Mouse (Mus musculus): ENCODE measurements around the gene Lefty1.
A peak's percentile ranks its signal among the peaks of the same experiment; 100 is the strongest.
"Not testable (repeated sequence)": the region's sequence is repeated elsewhere in the genome, so short reads cannot be mapped to it uniquely, and the experiment has no call there.

Lefty1 gene

GRCm38 (mm10) chr1:180934467-180935419, at the start of gene Lefty1:
Gene Lefty1, plus strand, starts transcription at chr1:180935022.
- DNase-seq (ENCODE audit: low spot score), result no peak

DNA sequence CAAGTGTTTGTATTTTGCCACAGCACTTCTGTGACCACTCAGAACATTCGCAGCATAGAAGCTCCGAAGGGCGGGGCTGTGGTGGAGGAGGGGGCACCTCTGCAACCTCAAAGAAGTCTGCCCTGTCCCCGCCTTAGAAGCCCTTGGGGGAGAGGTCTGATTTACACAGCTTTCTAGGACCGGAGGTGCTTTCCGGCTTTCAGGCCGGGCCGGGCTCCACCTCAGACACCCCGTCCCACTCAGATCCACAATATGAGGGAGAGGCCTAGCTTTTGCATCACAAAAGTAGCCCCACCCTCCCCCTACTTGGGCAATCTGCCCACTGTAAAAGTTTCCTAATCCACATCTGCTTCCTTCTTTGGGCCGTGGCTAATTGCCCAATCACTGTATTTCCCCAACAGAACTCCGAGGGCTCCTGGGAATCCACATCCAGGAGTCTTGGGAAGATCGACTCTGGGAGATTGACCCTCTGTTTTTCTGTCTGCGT, 46.2 kb upstream of the Lefty1 start:
- DNase-seq (ENCODE audit: low spot score), result peak; percentile 90

DNA sequence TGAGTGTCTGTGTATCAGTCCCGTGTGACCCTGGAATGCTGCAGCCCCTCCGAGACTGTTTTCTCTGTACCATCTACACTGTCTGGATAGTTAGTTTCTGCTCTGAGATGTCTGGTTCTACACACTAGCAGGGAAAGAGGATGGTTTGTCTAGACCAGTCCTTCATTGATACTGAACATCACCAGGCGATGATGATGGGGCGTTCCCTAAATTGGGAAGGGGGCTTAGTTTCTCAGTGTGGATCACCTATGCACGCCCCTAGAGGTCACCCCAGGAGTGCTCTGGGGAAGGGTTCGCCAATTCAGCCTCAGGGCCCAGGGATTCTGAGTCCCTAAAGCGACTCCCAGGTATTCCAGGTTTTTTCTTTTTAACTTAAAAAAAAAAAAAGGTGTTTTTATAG, 45.6 kb upstream of the Lefty1 start:
- DNase-seq (ENCODE audit: low spot score), result no peak

- no peak for DNase-seq (ENCODE audit: low spot score)
Measured at GRCm38 (mm10) chr1:180889841-180890240, 45.0 kb upstream of the Lefty1 start.

DNA sequence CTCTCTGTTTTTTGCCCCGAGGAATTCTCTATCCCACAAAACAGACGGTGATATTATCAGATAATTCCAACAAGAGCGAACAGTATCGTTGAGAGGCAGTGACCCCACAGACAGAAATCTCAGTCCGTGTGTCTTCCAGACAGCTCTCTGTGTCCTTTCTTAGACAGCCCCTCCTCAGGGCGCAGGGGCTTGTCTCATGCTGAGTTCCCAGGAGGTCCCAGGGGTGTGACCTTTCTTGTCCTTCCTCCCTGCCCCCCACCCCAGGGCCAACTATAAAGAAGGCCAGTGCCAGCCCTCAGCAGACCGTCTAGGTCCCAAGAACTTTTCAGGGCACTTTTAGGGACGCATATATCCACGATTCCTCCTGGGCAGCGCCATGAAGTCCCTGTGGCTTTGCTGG, 42.0 kb upstream of the Lefty1 start, which contains the start of gene Lefty2:
Gene Lefty2, plus strand, starts transcription at position 301 of the 400 bp plus-strand sequence.
- no peak for DNase-seq (ENCODE audit: low spot score)

- not testable (repeated sequence) for DNase-seq (ENCODE audit: low spot score)
Measured at GRCm38 (mm10) chr1:180894088-180894987, 40.5 kb upstream of the Lefty1 start.

DNA sequence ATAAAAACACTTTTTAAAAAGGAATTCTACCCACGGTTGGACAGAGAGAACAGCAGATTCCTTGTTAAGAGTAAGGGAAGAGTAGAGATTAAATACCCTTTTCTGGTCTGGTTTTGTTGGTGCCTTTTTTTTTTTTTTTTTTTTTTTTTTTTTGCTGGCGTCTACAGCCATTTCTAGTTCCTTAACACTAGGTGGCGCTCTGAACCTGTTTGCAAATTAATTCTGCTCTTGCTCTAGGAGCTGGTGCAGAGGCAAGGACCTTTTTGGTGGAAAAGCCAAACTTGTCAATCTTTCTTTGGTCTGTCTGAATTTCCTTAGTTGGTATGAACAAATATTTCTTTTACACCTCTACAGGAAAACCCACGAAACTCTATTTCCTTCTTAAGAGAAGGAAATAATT, 33.7 kb upstream of the Lefty1 start:
- no peak for DNase-seq (ENCODE audit: low spot score)

DNA sequence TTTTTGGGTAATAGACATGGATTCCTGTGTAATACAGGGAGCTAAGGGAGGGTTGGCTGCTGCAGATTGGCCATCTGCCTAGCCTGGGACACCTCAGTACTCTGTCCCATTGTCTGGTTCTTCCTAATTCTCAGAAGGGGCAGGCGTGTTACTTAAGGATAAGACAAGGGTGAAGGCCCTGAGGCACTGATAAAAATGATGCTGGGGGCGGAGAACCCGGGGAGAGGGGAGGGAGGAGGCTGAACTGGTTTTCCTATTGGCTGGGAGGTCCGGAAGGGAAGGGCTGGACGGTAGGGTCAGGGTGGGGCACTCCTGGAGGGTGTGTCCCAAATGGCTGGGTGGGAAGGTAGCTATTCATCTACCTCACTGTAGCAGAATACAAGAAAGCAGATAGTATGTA, 31.9 kb upstream of the Lefty1 start:
- no peak for DNase-seq (ENCODE audit: low spot score)

DNA sequence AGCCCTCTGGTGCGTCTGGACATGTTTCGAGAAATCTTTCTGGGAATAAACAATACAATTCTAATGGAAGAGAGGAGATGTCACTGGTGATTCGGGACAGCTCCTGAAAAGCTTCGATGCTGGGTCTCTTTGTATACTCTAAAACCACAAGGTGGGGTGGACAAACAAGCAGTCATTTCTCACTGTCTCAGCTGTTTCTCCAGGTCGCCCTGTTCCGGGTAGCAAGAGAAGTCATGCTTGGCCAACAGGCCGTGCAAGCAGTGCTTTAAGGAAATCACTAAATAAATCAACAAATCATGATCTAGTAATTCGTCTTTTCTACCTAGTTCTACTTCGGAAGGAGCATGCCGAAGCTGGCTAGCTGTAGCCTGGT, 31.2 kb upstream of the Lefty1 start:
- DNase-seq (ENCODE audit: low spot score), result no peak

DNA sequence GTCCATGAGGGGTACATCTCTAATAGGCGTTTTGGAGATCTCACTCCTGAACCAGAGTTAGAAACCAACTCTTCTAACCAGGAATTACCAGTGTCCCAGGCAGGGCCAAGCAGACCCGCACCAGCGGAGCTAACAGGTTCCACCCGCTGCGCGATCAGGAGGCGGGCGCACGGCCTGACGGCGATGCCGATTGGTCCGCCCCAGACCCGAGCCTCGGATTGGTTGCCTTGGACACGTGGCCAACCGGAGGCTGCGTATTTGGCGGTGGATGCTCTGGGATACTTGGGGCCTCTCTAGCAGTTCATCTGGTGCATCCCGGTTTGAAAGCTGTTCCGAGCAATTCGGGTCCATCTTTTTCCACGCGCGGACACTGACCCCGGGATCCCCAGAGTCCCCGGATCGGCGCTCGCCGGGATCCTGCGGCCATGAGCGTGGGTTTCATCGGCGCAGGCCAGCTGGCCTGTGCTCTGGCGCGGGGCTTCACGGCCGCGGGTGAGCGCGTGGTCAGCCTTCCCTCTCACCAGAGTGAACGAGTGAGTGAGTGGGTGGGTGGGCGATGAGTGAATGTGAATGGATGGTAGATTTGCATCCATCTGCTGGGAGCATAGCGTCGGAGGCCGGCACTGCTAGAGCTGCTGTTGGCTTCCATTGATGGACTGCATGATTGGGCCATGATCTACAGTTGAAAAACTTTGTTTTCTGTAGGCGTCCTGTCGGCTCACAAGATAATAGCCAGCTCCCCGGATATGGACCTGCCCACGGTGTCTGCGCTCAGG, 30.6 kb upstream of the Lefty1 start, which contains the start of gene Pycr2:
Gene Pycr2, plus strand, starts transcription at position 255 of the 776 bp plus-strand sequence.
- DNase-seq (ENCODE audit: low spot score), result peak; percentile 94

- DNase-seq (ENCODE audit: low spot score), result no peak
Measured at GRCm38 (mm10) chr1:180904815-180905080, 30.1 kb upstream of the Lefty1 start.

GRCm38 (mm10) chr1:180905307-180905706, 29.5 kb upstream of the Lefty1 start:
- DNase-seq (ENCODE audit: low spot score), result no peak

GRCm38 (mm10) chr1:180905876-180906275, 28.9 kb upstream of the Lefty1 start:
- no peak for DNase-seq (ENCODE audit: low spot score)

GRCm38 (mm10) chr1:180906461-180907147, 28.2 kb upstream of the Lefty1 start:
- DNase-seq (ENCODE audit: low spot score), result no peak

DNA sequence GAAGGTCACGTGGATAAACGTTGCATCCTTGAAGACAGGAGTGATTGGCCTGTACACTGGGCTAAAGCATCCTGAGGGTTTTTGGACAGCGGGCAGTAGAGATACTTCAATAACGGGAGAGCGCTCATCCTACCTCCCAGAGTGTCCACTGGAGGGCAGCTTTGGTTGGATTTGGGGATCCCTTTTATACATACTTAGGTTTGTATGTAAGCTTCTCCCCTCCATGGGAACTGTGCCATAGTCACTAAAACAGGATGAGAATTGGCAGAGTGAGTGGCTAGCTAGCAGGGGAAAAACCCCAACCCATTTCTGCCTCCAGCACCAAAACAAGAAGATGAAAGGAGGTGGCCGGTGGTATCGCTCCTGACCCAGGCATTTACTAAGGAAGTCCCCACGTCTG, 23.7 kb upstream of the Lefty1 start:
- DNase-seq (ENCODE audit: low spot score), result no peak

DNA sequence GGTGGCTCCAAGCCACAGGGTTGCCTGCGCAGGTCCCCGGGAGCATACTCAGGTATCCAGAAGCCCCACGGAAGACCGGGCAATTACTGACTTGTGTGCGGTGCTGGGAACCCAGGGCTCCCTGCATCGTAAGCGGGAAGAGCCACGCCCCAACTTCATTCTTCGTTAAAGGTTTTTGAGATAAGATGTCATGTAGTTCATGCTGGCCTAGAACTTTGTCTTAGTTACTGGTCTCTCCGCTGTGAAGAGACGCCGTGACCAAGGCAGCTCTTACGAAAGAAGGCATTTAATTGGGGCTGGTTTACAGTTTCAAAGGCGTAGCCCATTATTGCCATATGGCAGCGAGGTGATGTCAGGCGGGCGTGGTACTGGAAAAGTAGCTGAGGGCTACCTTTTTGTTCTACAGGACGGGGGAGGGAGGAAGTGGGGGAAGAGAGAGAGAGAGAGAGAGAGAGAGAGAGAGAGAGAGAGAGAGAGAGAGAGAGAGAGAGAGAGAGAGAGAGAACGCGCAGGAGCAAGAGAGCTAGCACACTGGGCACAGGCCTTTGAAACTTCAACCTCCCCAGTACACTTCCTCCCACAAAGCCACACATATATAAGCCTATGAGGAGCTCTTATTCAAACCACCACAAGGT, 23.1 kb upstream of the Lefty1 start:
- DNase-seq (ENCODE audit: low spot score), result peak; percentile 42

GRCm38 (mm10) chr1:180912792-180913191, 22.0 kb upstream of the Lefty1 start:
- no peak for DNase-seq (ENCODE audit: low spot score)

DNA sequence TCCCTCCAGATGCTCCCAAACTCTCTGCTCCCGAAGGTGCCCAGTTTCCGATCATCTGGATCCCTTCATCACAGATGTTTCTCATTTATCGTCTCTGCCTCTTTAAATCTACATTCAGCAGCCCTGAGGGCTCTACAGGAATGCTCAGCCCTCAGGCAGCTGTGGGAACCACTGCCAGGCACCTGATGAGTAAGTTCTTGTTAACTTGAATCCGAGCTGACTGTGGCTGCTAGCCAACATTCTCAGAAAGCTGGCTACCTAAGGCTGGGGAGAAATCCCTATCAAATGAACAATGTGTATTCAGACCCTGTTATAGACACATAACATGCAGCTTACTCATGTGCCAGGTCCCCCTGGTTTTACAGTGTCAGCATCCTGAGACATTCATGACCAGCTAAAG, 21.0 kb upstream of the Lefty1 start:
- DNase-seq (ENCODE audit: low spot score), result peak; percentile 36

- DNase-seq (ENCODE audit: low spot score), result no peak
Measured at GRCm38 (mm10) chr1:180916425-180916824, 18.4 kb upstream of the Lefty1 start.

GRCm38 (mm10) chr1:180917053-180917452, 17.8 kb upstream of the Lefty1 start:
- no peak for DNase-seq (ENCODE audit: low spot score)

DNA sequence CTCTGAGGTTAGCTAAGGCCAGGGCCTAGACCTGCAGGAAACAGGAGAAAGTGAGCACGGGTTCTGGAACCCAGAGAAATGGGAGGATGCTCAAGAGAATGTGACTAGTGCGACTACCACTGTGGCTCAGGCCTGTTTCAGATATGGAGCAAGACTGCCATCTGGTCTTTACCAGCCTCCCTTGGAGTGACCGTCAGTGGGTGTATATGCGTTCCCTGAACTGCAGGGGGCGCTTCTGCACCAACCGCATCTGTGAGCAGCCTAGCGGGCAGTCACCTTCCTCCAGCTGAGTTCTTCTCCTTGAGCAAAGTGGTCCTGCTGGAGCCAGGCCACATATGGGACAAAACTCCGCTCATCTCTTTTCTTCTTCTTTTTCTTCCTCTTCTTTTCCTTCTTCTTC, 15.1 kb upstream of the Lefty1 start:
- no peak for DNase-seq (ENCODE audit: low spot score)

All from urinary bladder, postnatal 14 days (tissue).